11 mouse cellular contexts compared by ENCODE assay signal in genomic region chr11:96301837-96302236, GRCm38 (mm10). TPM values are rescaled to one million over a fixed set of nuclear protein-coding genes. Genes with fewer than 3 reads are reported as not detected.
DNase-seq lines count a peak whose midpoint lies in the region; ATAC-seq and TF ChIP-seq lines count a peak whose summit lies in the region.
"Had no signal": no experiment of that assay in that cellular context is flagged by ENCODE, and none has a peak within 500 bp of the region (broad histone marks: within the 10 kb centered on the region; RNA-seq: fewer than 3 reads in every experiment).

No protein-coding gene starts in this region.

- no peaks in the 10 kb centered on the region for H3K9me3 ChIP-seq in hindbrain, embryonic 12.5 days (replicated peaks)
- H3K9me3 ChIP-seq in neural tube, embryonic 11.5 days (ENCODE audit: control insufficient read depth, low read length) = no peaks in the 10 kb centered on the region
- H3K9me3 ChIP-seq in midbrain, embryonic 10.5 days (replicated peaks) = no peaks in the 10 kb centered on the region
- H3K9me3 ChIP-seq: liver, embryonic 15.5 days had no signal

- no peak overlapping the region for H3K4me3 ChIP-seq in lung, adult 2 months (replicated peaks; ENCODE audit: extremely low read depth, low read depth, low read length)
- peak overlapping the region; percentile 36 for H3K4me3 ChIP-seq in hindbrain, embryonic 12.5 days
- peak overlapping the region; percentile 96 for H3K4me3 ChIP-seq in neural tube, embryonic 11.5 days (ENCODE audit: low read depth, low read length)
- H3K4me3 ChIP-seq in midbrain, embryonic 10.5 days = no peak overlapping the region
- H3K4me3 ChIP-seq: erythroblast, embryonic 14.5 days; liver, embryonic 15.5 days had no signal

- TF ChIP-seq CTCF in lung, adult 2 months (IDR thresholded peaks at IDR 0.05; ENCODE audit: insufficient read depth, low read length) = no peak

- H3K9ac ChIP-seq in hindbrain, embryonic 12.5 days = peak overlapping the region; percentile 6
- H3K9ac ChIP-seq in neural tube, embryonic 11.5 days (ENCODE audit: low read length) = peak overlapping the region; percentile 100
- H3K9ac ChIP-seq: liver, embryonic 15.5 days had no signal

- ATAC-seq in hindbrain, embryonic 12.5 days (ENCODE audit: low FRiP score) = no peak
- no peak for ATAC-seq in neural tube, embryonic 11.5 days (ENCODE audit: insufficient read depth, low FRiP score, low TSS enrichment)
- ATAC-seq in megakaryocyte progenitor cell, adult 5-6 weeks (replicated peaks; ENCODE audit: poor library complexity) = no peak

- H3K27me3 ChIP-seq in hindbrain, embryonic 12.5 days = peaks cover 98% of the 10 kb centered on the region
- H3K27me3 ChIP-seq in neural tube, embryonic 11.5 days (ENCODE audit: control insufficient read depth, insufficient read depth, low read length) = 0 out of 2 replicates have a peak, but pooled peaks cover 2% of the 10 kb centered on the region
- H3K27me3 ChIP-seq in midbrain, embryonic 10.5 days (ENCODE audit: low read depth, poor library complexity, severe bottlenecking) = peaks cover 100% of the 10 kb centered on the region

- H3K4me2 ChIP-seq in hindbrain, embryonic 12.5 days (replicated peaks) = peak overlapping the region; percentile 62
- H3K4me2 ChIP-seq in neural tube, embryonic 11.5 days (ENCODE audit: low read depth) = peak overlapping the region; percentile 100
- H3K4me2 ChIP-seq: liver, embryonic 15.5 days had no signal

- DNase-seq in lung, adult 18-20 months = peak; percentile 70 to 71
- DNase-seq in lung, adult 2 months = no peak
- peak; percentile 86 for DNase-seq in kidney, postnatal 10 days
- no peak for DNase-seq in neural tube, embryonic 11.5 days (ENCODE audit: low spot score)
- DNase-seq in gastrocnemius, adult 8-10 months (ENCODE audit: low spot score in 2 of 2) = no peak
- DNase-seq in midbrain, embryonic 10.5 days (ENCODE audit: low spot score) = no peak

- WGBS in lung, adult 2 months = 35% methylated on average over 15 of the region's 15 CpGs
- WGBS in hindbrain, embryonic 12.5 days = under 1% methylated on average over 15 of the region's 15 CpGs
- 1% methylated on average over 15 of the region's 15 CpGs for WGBS in neural tube, embryonic 11.5 days
- under 1% methylated on average over 15 of the region's 15 CpGs for WGBS in midbrain, embryonic 10.5 days

- H3K4me1 ChIP-seq in lung, adult 2 months (ENCODE audit: control insufficient read depth, insufficient read depth, low read length) = peaks cover 3% of the 10 kb centered on the region; the same call in 1 of the 2 replicates
- H3K4me1 ChIP-seq in hindbrain, embryonic 12.5 days = peaks cover 3% of the 10 kb centered on the region; the same call in 1 of the 2 replicates
- peaks cover 26% of the 10 kb centered on the region for H3K4me1 ChIP-seq in neural tube, embryonic 11.5 days (ENCODE audit: control insufficient read depth, insufficient read depth, low read length)
- H3K4me1 ChIP-seq in midbrain, embryonic 10.5 days = peaks cover 17% of the 10 kb centered on the region
- H3K4me1 ChIP-seq: liver, embryonic 15.5 days had no signal

- H3K36me3 ChIP-seq in hindbrain, embryonic 12.5 days = no peaks in the 10 kb centered on the region
- H3K36me3 ChIP-seq in neural tube, embryonic 11.5 days (ENCODE audit: control insufficient read depth, insufficient read depth, low read length) = no peaks in the 10 kb centered on the region; the same call in 1 of the 2 replicates
- no peaks in the 10 kb centered on the region for H3K36me3 ChIP-seq in midbrain, embryonic 10.5 days
- H3K36me3 ChIP-seq: liver, embryonic 15.5 days had no signal

- peak overlapping the region; percentile 57 for H3K27ac ChIP-seq in hindbrain, embryonic 12.5 days
- peak overlapping the region; percentile 100 for H3K27ac ChIP-seq in neural tube, embryonic 11.5 days (ENCODE audit: low read depth, low read length)
- no peak overlapping the region for H3K27ac ChIP-seq in midbrain, embryonic 10.5 days (replicated peaks)
- H3K27ac ChIP-seq: liver, embryonic 15.5 days had no signal

- no peak for TF ChIP-seq POLR2A in lung, adult 2 months (IDR thresholded peaks at IDR 0.05; ENCODE audit: borderline replicate concordance, extremely low read depth, low read depth, low read length)

RNA-seq across cellular contexts. Expression of gene Hoxb5, which starts 1.3 kb away (rescaled TPM):
- 12.1 and 15.6 TPM in 2 replicates for polyA plus RNA-seq in lung, adult 2 months (2012; rRNA removed)
- 74.3 and 126 TPM in 2 replicates for polyA plus RNA-seq in hindbrain, embryonic 12.5 days (2016; fragmentation: Nextera tagmentation; extraction: Ambion mirVana)
- 49.0 and 49.1 TPM in 2 replicates for polyA plus RNA-seq in neural tube, embryonic 11.5 days (2014; fragmentation: Nextera tagmentation; extraction: Ambion mirVana)
- total RNA-seq in gastrocnemius, adult 8-10 months (2022) = under 1 TPM; 0.29 to 0.49 (median 0.37) TPM
- total RNA-seq in megakaryocyte progenitor cell, adult 5-6 weeks (2015) = 0.07 and 0.44 TPM in 2 replicates
- 0.14 TPM in 1 of 2 replicates, not detected in the other for total RNA-seq in megakaryocyte progenitor cell, adult 5-6 weeks (2017)
- not detected in 2 replicates for polyA plus RNA-seq in midbrain, embryonic 10.5 days (2016; fragmentation: Nextera tagmentation; extraction: Ambion mirVana)
- polyA plus RNA-seq: erythroblast, embryonic 14.5 days had no signal

RNA-seq across cellular contexts. Expression of gene Hoxb6, which starts 9.6 kb away (rescaled TPM):
- polyA plus RNA-seq in lung, adult 2 months (2012; rRNA removed) = 8.1 and 8.2 TPM in 2 replicates
- polyA plus RNA-seq in hindbrain, embryonic 12.5 days (2016; fragmentation: Nextera tagmentation; extraction: Ambion mirVana) = 60.0 and 64.5 TPM in 2 replicates
- polyA plus RNA-seq in neural tube, embryonic 11.5 days (2014; fragmentation: Nextera tagmentation; extraction: Ambion mirVana) = 81.4 and 87.2 TPM in 2 replicates
- under 1 TPM in 3 of 4 experiments, not detected in 1; 0.29 to 0.77 (median 0.31) TPM for total RNA-seq in gastrocnemius, adult 8-10 months (2022)
- total RNA-seq in megakaryocyte progenitor cell, adult 5-6 weeks (2015) = not detected in 2 replicates
- total RNA-seq in megakaryocyte progenitor cell, adult 5-6 weeks (2017) = 0.30 TPM in 1 of 2 replicates, not detected in the other
- polyA plus RNA-seq in midbrain, embryonic 10.5 days (2016; fragmentation: Nextera tagmentation; extraction: Ambion mirVana) = not detected in 2 replicates
- polyA plus RNA-seq: erythroblast, embryonic 14.5 days had no signal

RNA-seq across cellular contexts. Expression of gene Hoxb7, which starts 15.4 kb away (rescaled TPM):
- 0.52 and 1.1 TPM in 2 replicates for polyA plus RNA-seq in lung, adult 2 months (2012; rRNA removed)
- 9.6 and 11.0 TPM in 2 replicates for polyA plus RNA-seq in hindbrain, embryonic 12.5 days (2016; fragmentation: Nextera tagmentation; extraction: Ambion mirVana)
- polyA plus RNA-seq in neural tube, embryonic 11.5 days (2014; fragmentation: Nextera tagmentation; extraction: Ambion mirVana) = 65.5 and 65.9 TPM in 2 replicates
- total RNA-seq in gastrocnemius, adult 8-10 months (2022) = 1 to 10 TPM in 1 of 4 experiments, under 1 TPM in 2, not detected in 1; 0.52 to 1.0 (median 0.94) TPM
- not detected in 2 replicates for total RNA-seq in megakaryocyte progenitor cell, adult 5-6 weeks (2015)
- not detected in 2 replicates for total RNA-seq in megakaryocyte progenitor cell, adult 5-6 weeks (2017)
- not detected in 2 replicates for polyA plus RNA-seq in midbrain, embryonic 10.5 days (2016; fragmentation: Nextera tagmentation; extraction: Ambion mirVana)
- total RNA-seq: hematopoietic stem cell, adult 5-6 weeks had no signal
- polyA plus RNA-seq: erythroblast, embryonic 14.5 days had no signal

RNA-seq across cellular contexts. Expression of gene Hoxb4, which starts 16.2 kb away (rescaled TPM):
- polyA plus RNA-seq in lung, adult 2 months (2012; rRNA removed) = 9.9 and 12.5 TPM in 2 replicates
- polyA plus RNA-seq in hindbrain, embryonic 12.5 days (2016; fragmentation: Nextera tagmentation; extraction: Ambion mirVana) = 7.7 and 8.1 TPM in 2 replicates
- polyA plus RNA-seq in neural tube, embryonic 11.5 days (2014; fragmentation: Nextera tagmentation; extraction: Ambion mirVana) = 3.1 and 3.8 TPM in 2 replicates
- under 1 TPM; 0.15 to 0.46 (median 0.21) TPM for total RNA-seq in gastrocnemius, adult 8-10 months (2022)
- total RNA-seq in megakaryocyte progenitor cell, adult 5-6 weeks (2015) = 1.7 and 2.7 TPM in 2 replicates
- total RNA-seq in megakaryocyte progenitor cell, adult 5-6 weeks (2017) = 1.5 and 2.2 TPM in 2 replicates
- not detected in 2 replicates for polyA plus RNA-seq in midbrain, embryonic 10.5 days (2016; fragmentation: Nextera tagmentation; extraction: Ambion mirVana)
- polyA plus RNA-seq: erythroblast, embryonic 14.5 days had no signal

RNA-seq across cellular contexts. Expression of gene Hoxb8, which starts 20.1 kb away (rescaled TPM):
- 0.18 and 0.44 TPM in 2 replicates for polyA plus RNA-seq in lung, adult 2 months (2012; rRNA removed)
- 4.4 and 8.1 TPM in 2 replicates for polyA plus RNA-seq in hindbrain, embryonic 12.5 days (2016; fragmentation: Nextera tagmentation; extraction: Ambion mirVana)
- 27.9 and 28.2 TPM in 2 replicates for polyA plus RNA-seq in neural tube, embryonic 11.5 days (2014; fragmentation: Nextera tagmentation; extraction: Ambion mirVana)
- under 1 TPM in 2 of 4 experiments, not detected in 2; 0.11 to 0.19 TPM for total RNA-seq in gastrocnemius, adult 8-10 months (2022)
- total RNA-seq in megakaryocyte progenitor cell, adult 5-6 weeks (2015) = not detected in 2 replicates
- total RNA-seq in megakaryocyte progenitor cell, adult 5-6 weeks (2017) = not detected in 2 replicates
- not detected in 2 replicates for polyA plus RNA-seq in midbrain, embryonic 10.5 days (2016; fragmentation: Nextera tagmentation; extraction: Ambion mirVana)
- total RNA-seq: hematopoietic stem cell, adult 5-6 weeks had no signal
- polyA plus RNA-seq: erythroblast, embryonic 14.5 days; liver, embryonic 15.5 days had no signal

Comparison
In these comparisons a context has a peak if more than half of its experiments do, and no peak if none do; other contexts are left out.
1. DNase-seq: peak in lung, adult 18-20 months (2 of 2) and kidney, postnatal 10 days (single experiment); none in lung, adult 2 months (single experiment), neural tube, embryonic 11.5 days (single experiment), gastrocnemius, adult 8-10 months (0 of 2) and midbrain, embryonic 10.5 days (single experiment).
2. H3K4me3 ChIP-seq: peak in hindbrain, embryonic 12.5 days (single experiment) and neural tube, embryonic 11.5 days (single experiment); none in lung, adult 2 months (single experiment) and midbrain, embryonic 10.5 days (single experiment).
3. RNA of gene Hoxb5, which starts 1.3 kb away (polyA plus RNA-seq): 74.3 to 126 TPM in hindbrain, embryonic 12.5 days, 49.0 to 49.1 TPM in neural tube, embryonic 11.5 days and 12.1 to 15.6 TPM in lung, adult 2 months; not detected in midbrain, embryonic 10.5 days; every median in the first group is over 10 times any median in the second.